Mouse (Mus musculus): ENCODE data around the gene Cd5. TPM values are rescaled to one million over a fixed set of nuclear protein-coding genes. Genes with fewer than 3 reads are reported as not detected.

The Cd5 gene
- polyA plus RNA-seq, 1 experiment, result 2.6 TPM

GRCm38 (mm10) chr19:10781641-10782040 lies 42.8 kb upstream of the Cd5 start:
- Histone ChIP-seq H3K4me1 (ENCODE audit: control insufficient read depth, insufficient read depth, insufficient read length, low read length) (no peaks in the 10 kb centered on the region), H3K36me3 (ENCODE audit: control insufficient read depth, insufficient read depth, low read length) (no peaks in the 10 kb centered on the region), H3K27ac (ENCODE audit: insufficient read depth, low read depth, low read length) (no peak overlapping the region), H3K27me3 (ENCODE audit: control insufficient read depth, insufficient read depth, low read length) (no peaks in the 10 kb centered on the region), H3K4me3 (ENCODE audit: low read depth, low read length) (no peak overlapping the region)
- WGBS, result 73% methylated on average over 4 of the region's 4 CpGs
- no peak for TF ChIP-seq CTCF (IDR thresholded peaks at IDR 0.05; ENCODE audit: extremely low read depth, insufficient read length, insufficient replicate concordance, low read depth, low read length)
- TF ChIP-seq POLR2A (IDR thresholded peaks at IDR 0.05; ENCODE audit: low read depth, low read length), result no peak

GRCm38 (mm10) chr19:10776906-10777305 lies 38.1 kb upstream of the Cd5 start:
- H3K4me3 ChIP-seq (ENCODE audit: low read depth, low read length), result no peak overlapping the region
- H3K27ac ChIP-seq (ENCODE audit: insufficient read depth, low read depth, low read length), result no peak overlapping the region
- H3K4me1 ChIP-seq (ENCODE audit: control insufficient read depth, insufficient read depth, insufficient read length, low read length), result no peaks in the 10 kb centered on the region
- WGBS, result 84% methylated on average over 4 of the region's 4 CpGs
- no peaks in the 10 kb centered on the region for H3K27me3 ChIP-seq (ENCODE audit: control insufficient read depth, insufficient read depth, low read length)
- TF ChIP-seq POLR2A (IDR thresholded peaks at IDR 0.05; ENCODE audit: low read depth, low read length), result no peak
- TF ChIP-seq CTCF (IDR thresholded peaks at IDR 0.05; ENCODE audit: extremely low read depth, insufficient read length, insufficient replicate concordance, low read depth, low read length), result no peak
- H3K36me3 ChIP-seq (ENCODE audit: control insufficient read depth, insufficient read depth, low read length), result no peaks in the 10 kb centered on the region

DNA sequence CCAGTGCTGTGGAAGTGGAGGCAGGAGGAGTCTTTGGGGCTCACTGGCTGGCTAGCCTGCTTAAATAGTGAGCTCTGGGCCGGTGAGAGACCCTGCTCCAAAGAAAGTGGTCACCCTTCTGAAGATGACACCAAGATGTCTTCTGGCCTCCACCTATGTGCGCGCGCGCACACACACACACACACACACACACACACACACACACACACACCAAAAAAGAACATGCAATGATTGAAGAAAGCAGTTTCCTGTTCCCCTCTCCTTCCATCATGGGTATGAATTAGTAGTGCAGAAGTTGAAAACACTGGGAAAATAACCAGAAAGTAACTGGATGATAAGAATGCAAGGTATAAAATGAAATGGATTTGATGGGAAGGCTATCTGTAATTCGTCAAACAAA lies 35.3 kb upstream of the Cd5 start:
- no peaks in the 10 kb centered on the region for H3K36me3 ChIP-seq (ENCODE audit: control insufficient read depth, insufficient read depth, low read length)
- H3K4me3 ChIP-seq (ENCODE audit: low read depth, low read length), result no peak overlapping the region
- 90% methylated on average over 6 of the region's 6 CpGs for WGBS
- TF ChIP-seq CTCF (IDR thresholded peaks at IDR 0.05; ENCODE audit: extremely low read depth, insufficient read length, insufficient replicate concordance, low read depth, low read length) (no peak), POLR2A (IDR thresholded peaks at IDR 0.05; ENCODE audit: low read depth, low read length) (no peak)
- H3K27me3 ChIP-seq (ENCODE audit: control insufficient read depth, insufficient read depth, low read length), result no peaks in the 10 kb centered on the region
- H3K4me1 ChIP-seq (ENCODE audit: control insufficient read depth, insufficient read depth, insufficient read length, low read length), result no peaks in the 10 kb centered on the region
- H3K27ac ChIP-seq (ENCODE audit: insufficient read depth, low read depth, low read length), result no peak overlapping the region

DNA sequence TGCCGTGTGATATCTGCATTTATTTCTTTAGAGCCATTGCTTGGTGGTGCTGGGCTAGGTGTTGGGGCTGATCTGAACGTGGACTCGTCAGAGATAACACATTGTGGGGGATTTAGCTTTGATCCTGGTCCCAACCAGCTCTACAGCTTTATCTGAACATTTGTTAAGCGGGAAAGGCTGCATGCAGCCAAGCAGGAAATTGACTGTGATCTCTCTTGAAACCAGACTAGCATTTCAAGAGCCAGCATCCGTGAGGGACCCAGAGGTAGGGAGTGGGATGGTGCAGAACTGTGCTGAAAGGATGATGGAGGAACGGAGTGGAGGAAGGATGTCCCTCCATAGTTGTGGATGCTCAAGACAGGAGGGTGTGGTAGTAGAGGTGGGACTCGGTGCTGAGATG lies 34.6 kb upstream of the Cd5 start:
- H3K27ac ChIP-seq (ENCODE audit: insufficient read depth, low read depth, low read length), result no peak overlapping the region
- WGBS, result 60% methylated on average over 7 of the region's 7 CpGs
- H3K36me3 ChIP-seq (ENCODE audit: control insufficient read depth, insufficient read depth, low read length), result no peaks in the 10 kb centered on the region
- TF ChIP-seq POLR2A (IDR thresholded peaks at IDR 0.05; ENCODE audit: low read depth, low read length) (no peak), CTCF (IDR thresholded peaks at IDR 0.05; ENCODE audit: extremely low read depth, insufficient read length, insufficient replicate concordance, low read depth, low read length) (no peak)
- H3K27me3 ChIP-seq (ENCODE audit: control insufficient read depth, insufficient read depth, low read length), result no peaks in the 10 kb centered on the region
- H3K4me3 ChIP-seq (ENCODE audit: low read depth, low read length), result no peak overlapping the region
- H3K4me1 ChIP-seq (ENCODE audit: control insufficient read depth, insufficient read depth, insufficient read length, low read length), result no peaks in the 10 kb centered on the region

DNA sequence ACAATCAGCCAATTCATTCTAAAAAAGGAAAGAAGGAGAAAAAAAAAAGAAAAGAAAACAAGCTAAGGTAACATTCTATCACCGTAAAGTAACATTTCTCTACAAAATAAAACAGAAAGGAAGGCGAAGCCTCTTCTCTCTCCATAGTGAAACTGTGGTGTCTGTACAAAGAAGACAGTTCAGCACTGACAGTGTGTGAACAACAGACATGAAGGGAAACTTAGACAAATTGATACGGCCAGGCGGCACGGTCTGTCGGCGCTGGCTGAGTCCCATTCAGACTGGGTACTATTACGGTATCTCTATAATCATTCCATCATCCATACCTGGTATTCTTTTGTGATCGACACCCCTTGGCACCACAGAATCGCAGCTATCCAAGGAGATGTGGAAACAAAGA lies 34.1 kb upstream of the Cd5 start:
- no peak overlapping the region for H3K27ac ChIP-seq (ENCODE audit: insufficient read depth, low read depth, low read length)
- H3K4me3 ChIP-seq (ENCODE audit: low read depth, low read length), result no peak overlapping the region
- 91% methylated on average over 10 of the region's 10 CpGs for WGBS
- H3K27me3 ChIP-seq (ENCODE audit: control insufficient read depth, insufficient read depth, low read length), result no peaks in the 10 kb centered on the region
- H3K4me1 ChIP-seq (ENCODE audit: control insufficient read depth, insufficient read depth, insufficient read length, low read length), result no peaks in the 10 kb centered on the region
- no peaks in the 10 kb centered on the region for H3K36me3 ChIP-seq (ENCODE audit: control insufficient read depth, insufficient read depth, low read length)
- TF ChIP-seq CTCF (IDR thresholded peaks at IDR 0.05; ENCODE audit: extremely low read depth, insufficient read length, insufficient replicate concordance, low read depth, low read length) (no peak), POLR2A (IDR thresholded peaks at IDR 0.05; ENCODE audit: low read depth, low read length) (no peak)

DNA sequence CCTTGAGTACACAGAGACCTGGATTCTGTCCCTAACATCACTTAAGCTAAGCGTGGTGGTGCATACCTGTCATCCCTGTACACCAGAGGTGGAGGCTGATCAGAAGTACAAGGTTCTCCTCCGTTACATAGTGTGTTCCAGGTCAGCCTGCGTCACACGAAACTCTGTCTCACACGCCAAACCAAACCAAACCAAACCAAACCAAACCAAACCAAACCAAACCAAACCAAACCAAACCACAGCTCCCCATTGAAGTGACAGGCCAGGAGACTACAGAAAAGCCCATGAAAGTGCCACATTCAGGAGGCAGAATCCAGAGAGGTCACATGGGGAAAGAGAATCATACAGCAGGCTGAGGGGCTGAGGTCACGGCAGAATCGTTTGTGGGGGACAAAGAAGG lies 33.2 kb upstream of the Cd5 start:
- Histone ChIP-seq H3K27ac (ENCODE audit: insufficient read depth, low read depth, low read length) (no peak overlapping the region), H3K27me3 (ENCODE audit: control insufficient read depth, insufficient read depth, low read length) (no peaks in the 10 kb centered on the region), H3K36me3 (ENCODE audit: control insufficient read depth, insufficient read depth, low read length) (no peaks in the 10 kb centered on the region), H3K4me1 (ENCODE audit: control insufficient read depth, insufficient read depth, insufficient read length, low read length) (no peaks in the 10 kb centered on the region), H3K4me3 (ENCODE audit: low read depth, low read length) (no peak overlapping the region)
- WGBS, result 74% methylated on average over 7 of the region's 7 CpGs
- TF ChIP-seq CTCF (IDR thresholded peaks at IDR 0.05; ENCODE audit: extremely low read depth, insufficient read length, insufficient replicate concordance, low read depth, low read length) (no peak), POLR2A (IDR thresholded peaks at IDR 0.05; ENCODE audit: low read depth, low read length) (no peak)

DNA sequence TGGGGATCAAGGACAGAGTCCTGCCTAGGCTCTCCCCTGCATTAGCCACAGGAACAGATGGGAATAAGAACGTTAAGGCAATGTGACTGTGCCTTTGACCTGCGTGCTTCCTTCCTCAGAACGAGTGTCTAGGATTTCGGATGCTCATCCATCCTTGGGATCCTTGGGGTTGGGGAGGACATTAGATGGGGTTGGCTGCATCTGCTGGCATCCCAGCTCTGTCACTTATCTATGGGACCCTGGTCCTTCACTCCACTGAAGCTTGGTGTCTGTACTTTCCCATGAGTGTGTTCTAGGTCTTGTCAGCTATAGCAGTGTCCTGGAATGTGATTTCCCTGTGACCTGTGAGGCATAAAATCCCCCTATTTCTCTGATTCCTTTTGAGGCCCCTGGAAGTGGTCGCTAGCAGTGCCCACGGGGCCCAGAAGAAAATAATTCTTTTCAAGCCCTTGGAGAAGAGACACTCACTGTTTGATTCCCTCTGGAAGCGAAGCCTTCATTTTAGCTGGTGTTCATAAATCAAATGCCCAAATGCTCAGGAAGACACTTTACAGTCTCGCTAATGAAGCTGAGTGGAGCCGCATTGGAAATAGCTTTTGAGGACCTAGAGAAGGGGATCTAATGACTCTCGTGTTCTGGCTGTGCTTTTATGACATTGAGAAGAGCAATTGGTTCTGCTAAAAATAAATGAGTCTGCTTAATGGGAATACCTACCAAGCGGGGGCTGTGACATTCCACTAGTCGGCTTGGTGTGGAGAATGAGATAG lies 30.8 kb upstream of the Cd5 start:
- TF ChIP-seq CTCF (IDR thresholded peaks at IDR 0.05; ENCODE audit: extremely low read depth, insufficient read length, insufficient replicate concordance, low read depth, low read length), result no peak
- TF ChIP-seq POLR2A (IDR thresholded peaks at IDR 0.05; ENCODE audit: low read depth, low read length), result no peak
- H3K4me1 ChIP-seq (ENCODE audit: control insufficient read depth, insufficient read depth, insufficient read length, low read length), result no peaks in the 10 kb centered on the region
- H3K27ac ChIP-seq (ENCODE audit: insufficient read depth, low read depth, low read length), result no peak overlapping the region
- 72% methylated on average over 12 of the region's 12 CpGs for WGBS
- no peaks in the 10 kb centered on the region for H3K27me3 ChIP-seq (ENCODE audit: control insufficient read depth, insufficient read depth, low read length)
- H3K36me3 ChIP-seq (ENCODE audit: control insufficient read depth, insufficient read depth, low read length), result no peaks in the 10 kb centered on the region
- no peak overlapping the region for H3K4me3 ChIP-seq (ENCODE audit: low read depth, low read length)
